Mouse (Mus musculus) testis, adult 2 months (tissue): Measurements from ENCODE around the gene Cfap54. TPM values are rescaled to one million over a fixed set of nuclear protein-coding genes. Genes with fewer than 3 reads are reported as not detected.

Experiments
- H3K27ac ChIP-seq: fragments of 200-500 bp; 2 replicates; pipeline ENCODE4 v1.5.1; 2012; ENCODE audit warnings: low read depth, low read length; ENCODE audit not compliant: control insufficient read depth, insufficient read depth
- H3K27me3 ChIP-seq: fragments of 200-500 bp; 2 replicates; pipeline ENCODE4 v1.6.1; 2012; ENCODE audit warnings: mild to moderate bottlenecking, low read length, moderate library complexity; ENCODE audit not compliant: control insufficient read depth, insufficient read depth
- H3K36me3 ChIP-seq: fragments of 200-500 bp; 2 replicates; pipeline ENCODE4 v1.6.1; 2012; ENCODE audit warnings: mild to moderate bottlenecking, low read length; ENCODE audit not compliant: control insufficient read depth, insufficient read depth
- H3K4me1 ChIP-seq: fragments of 200-500 bp; 2 replicates; pipeline ENCODE4 v1.6.1; 2012; ENCODE audit warnings: low read length; ENCODE audit not compliant: control insufficient read depth, insufficient read depth
- H3K4me3 ChIP-seq: fragments of 200-500 bp; 2 replicates; pipeline ENCODE4 v1.5.1; 2012; ENCODE audit warnings: low read depth, mild to moderate bottlenecking, low read length, moderate library complexity, mixed read lengths; ENCODE audit not compliant: control insufficient read depth
- CTCF ChIP-seq: fragments of 200-500 bp; IDR thresholded peaks from 2 replicates; pipeline ENCODE4 v1.5.1; 2012; ENCODE audit warnings: low read depth, mild to moderate bottlenecking, inconsistent platforms, low read length, moderate library complexity; ENCODE audit not compliant: control insufficient read depth, insufficient read depth, insufficient replicate concordance
- POLR2A ChIP-seq: fragments of 200-500 bp; IDR thresholded peaks from 2 replicates; pipeline ENCODE4 v1.6.1; 2012; ENCODE audit warnings: low read depth, mild to moderate bottlenecking, inconsistent platforms, low read length, moderate library complexity; ENCODE audit not compliant: control insufficient read depth
- polyA plus RNA-seq: library from polyadenylated mRNA; depleted of rRNA; stranded (reverse); fragments of >200 nt; gene quantifications from 2 replicates; pipeline ENCODE4 v1.2.3, GENCODE M21; 2012; rRNA removed

Gene Cfap54
- polyA plus RNA-seq, result 12.7 and 14.2 TPM in 2 replicates

GRCm38 (mm10) chr10:93081133-93081779 is at the start of gene Cfap54:
Gene Cfap54, minus strand, starts transcription at chr10:93081618.
- Histone ChIP-seq H3K27ac (peak within 1 kb of the TSS; percentile 65), H3K4me3 (peak within 1 kb of the TSS; percentile 93), H3K36me3 (no peaks in the 10 kb centered on the region), H3K4me1 (peaks cover 2% of the 10 kb centered on the region), H3K27me3 (no peaks in the 10 kb centered on the region)
- peak; percentile 99 for TF ChIP-seq CTCF
- TF ChIP-seq POLR2A, result peak; percentile 67; the same call in 1 of the 2 replicates

GRCm38 (mm10) chr10:93130456-93130940 is 49.1 kb upstream of the Cfap54 start:
- H3K4me1 ChIP-seq, result no peaks in the 10 kb centered on the region
- TF ChIP-seq POLR2A (no peak), CTCF (no peak)
- H3K27ac ChIP-seq, result no peak overlapping the region
- no peak overlapping the region for H3K4me3 ChIP-seq
- H3K27me3 ChIP-seq, result no peaks in the 10 kb centered on the region
- no peaks in the 10 kb centered on the region for H3K36me3 ChIP-seq

GRCm38 (mm10) chr10:93129904-93130455 is 48.6 kb upstream of the Cfap54 start:
- no peak overlapping the region for H3K27ac ChIP-seq

GRCm38 (mm10) chr10:93129345-93129744 is 47.9 kb upstream of the Cfap54 start:
- no peak overlapping the region for H3K27ac ChIP-seq
- no peaks in the 10 kb centered on the region for H3K27me3 ChIP-seq
- no peak overlapping the region for H3K4me3 ChIP-seq
- TF ChIP-seq CTCF (no peak), POLR2A (no peak)
- H3K36me3 ChIP-seq, result no peaks in the 10 kb centered on the region
- no peaks in the 10 kb centered on the region for H3K4me1 ChIP-seq

More at GRCm38 (mm10) chr10:93129904-93130455, 48.6 kb upstream of the Cfap54 start:
- Histone ChIP-seq H3K4me3 (no peak overlapping the region), H3K27me3 (no peaks in the 10 kb centered on the region), H3K4me1 (no peaks in the 10 kb centered on the region), H3K36me3 (no peaks in the 10 kb centered on the region)
- TF ChIP-seq CTCF, result no peak
- TF ChIP-seq POLR2A, result no peak

DNA sequence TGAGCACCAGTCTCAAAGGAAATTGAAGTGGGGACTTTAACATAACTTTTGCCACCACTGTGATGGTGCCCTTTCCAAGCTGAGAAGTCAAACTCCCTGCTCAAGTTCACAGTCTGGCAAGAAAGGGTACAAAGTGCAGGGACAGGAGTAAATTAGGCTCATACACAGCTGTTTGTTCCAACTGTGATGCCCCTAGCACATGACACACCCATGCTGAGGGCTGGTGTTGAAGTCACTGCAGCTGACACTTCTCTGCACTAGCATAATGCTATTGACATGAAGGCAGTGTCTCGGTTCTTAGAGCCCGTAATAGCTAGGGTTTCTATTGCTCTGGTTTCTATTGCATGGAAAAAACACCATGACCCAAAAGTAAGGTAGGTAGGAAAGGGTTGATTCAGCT is 47.1 kb upstream of the Cfap54 start:
- Histone ChIP-seq H3K27ac (no peak overlapping the region), H3K4me3 (no peak overlapping the region)
- no peak for TF ChIP-seq POLR2A

DNA sequence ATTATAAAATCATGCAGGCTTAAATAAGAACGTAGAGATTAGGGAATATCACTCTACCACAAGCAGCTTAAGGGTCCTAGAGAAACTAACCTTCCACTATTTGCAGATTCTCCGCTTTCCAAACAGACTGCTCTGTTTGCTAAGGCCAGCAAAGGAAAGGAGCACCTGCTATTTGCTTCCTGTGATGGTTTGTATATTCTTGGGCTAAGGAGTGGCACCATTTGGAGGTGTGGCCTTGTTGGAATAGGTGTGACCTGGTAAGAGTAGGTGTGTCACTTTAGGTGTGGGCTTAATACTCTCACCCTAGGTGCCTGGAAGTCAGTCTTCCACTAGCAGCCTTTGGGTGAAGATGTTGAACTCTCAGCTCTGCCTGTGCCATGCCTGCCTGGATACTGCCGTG is 44.6 kb upstream of the Cfap54 start:
- H3K27me3 ChIP-seq, result no peaks in the 10 kb centered on the region
- H3K4me3 ChIP-seq, result no peak overlapping the region
- TF ChIP-seq CTCF, result no peak
- no peak for TF ChIP-seq POLR2A
- H3K4me1 ChIP-seq, result no peaks in the 10 kb centered on the region
- H3K27ac ChIP-seq, result no peak overlapping the region
- no peaks in the 10 kb centered on the region for H3K36me3 ChIP-seq

More for the DNA sequence above, 47.1 kb upstream of the Cfap54 start:
- H3K4me1 ChIP-seq, result no peaks in the 10 kb centered on the region
- H3K36me3 ChIP-seq, result no peaks in the 10 kb centered on the region
- no peaks in the 10 kb centered on the region for H3K27me3 ChIP-seq

GRCm38 (mm10) chr10:93123957-93124613 is 42.7 kb upstream of the Cfap54 start:
- H3K27ac ChIP-seq, result no peak overlapping the region
- H3K4me3 ChIP-seq, result no peak overlapping the region
- no peak for TF ChIP-seq POLR2A
- no peak for TF ChIP-seq CTCF
- H3K27me3 ChIP-seq, result no peaks in the 10 kb centered on the region
- no peaks in the 10 kb centered on the region for H3K4me1 ChIP-seq
- no peaks in the 10 kb centered on the region for H3K36me3 ChIP-seq
